Mouse (Mus musculus): ENCODE measurements around the gene Irgm1. TPM values are rescaled to one million over a fixed set of nuclear protein-coding genes. Genes with fewer than 3 reads are reported as not detected.
A peak's percentile ranks its signal among the peaks of the same experiment; 100 is the strongest.

The Irgm1 gene
- polyA plus RNA-seq, 1 experiment from 2014 or later: 4.2 TPM

DNA sequence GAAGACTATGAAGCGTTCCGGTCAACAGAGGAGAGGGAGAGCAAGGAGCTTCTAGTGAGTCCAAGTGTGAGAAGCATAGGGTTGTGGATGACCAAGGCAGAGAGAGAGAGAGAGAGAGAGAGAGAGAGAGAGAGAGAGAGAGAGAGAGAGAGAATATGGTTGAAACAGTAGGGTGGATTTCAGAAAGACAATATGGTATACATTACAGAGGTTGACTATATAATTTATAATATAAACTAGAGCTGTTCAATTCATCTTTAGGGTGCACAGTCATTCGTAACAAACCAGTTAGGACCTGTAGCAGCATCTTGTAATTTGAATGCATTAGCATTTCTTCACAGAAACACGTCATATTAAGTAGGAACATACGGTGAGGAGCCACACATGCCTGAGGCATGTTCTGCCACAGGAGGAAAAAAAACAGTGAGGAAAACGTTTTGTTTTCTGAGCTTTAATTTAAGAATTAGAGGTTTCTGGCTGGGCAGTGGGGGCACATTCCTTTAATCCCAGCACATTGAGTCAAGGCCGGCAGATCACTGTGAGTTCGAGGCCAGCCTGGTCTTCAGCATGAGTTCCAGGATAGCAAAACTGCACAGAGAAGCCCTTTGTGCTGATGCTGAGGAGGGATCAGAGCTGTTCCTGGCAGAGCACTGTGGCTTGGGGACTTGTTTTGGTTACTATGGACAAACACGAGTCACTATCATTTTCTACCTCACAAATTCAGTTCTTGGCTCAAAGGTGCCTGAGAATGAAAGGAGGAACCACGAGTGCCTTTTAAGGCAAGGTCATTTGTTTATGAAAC lies 32.4 kb downstream of the Irgm1 start:
- Histone ChIP-seq H3K36me3 (no peaks in the 10 kb centered on the region), H3K9ac (replicated peaks) (0 out of 2 replicates have a peak overlapping the region, but pooled peaks have one; percentile 75), H3K4me2 (peak overlapping the region; percentile 78), H3K4me1 (peaks cover 15% of the 10 kb centered on the region), H3K9me3 (replicated peaks) (no peaks in the 10 kb centered on the region), H3K27ac (replicated peaks) (no peak overlapping the region), H3K4me3 (replicated peaks) (peak overlapping the region; percentile 93), H3K27me3 (replicated peaks) (peaks cover 7% of the 10 kb centered on the region)
- ATAC-seq (ENCODE audit: low FRiP score): no peak
- WGBS: 71% methylated on average over 10 of the region's 10 CpGs

DNA sequence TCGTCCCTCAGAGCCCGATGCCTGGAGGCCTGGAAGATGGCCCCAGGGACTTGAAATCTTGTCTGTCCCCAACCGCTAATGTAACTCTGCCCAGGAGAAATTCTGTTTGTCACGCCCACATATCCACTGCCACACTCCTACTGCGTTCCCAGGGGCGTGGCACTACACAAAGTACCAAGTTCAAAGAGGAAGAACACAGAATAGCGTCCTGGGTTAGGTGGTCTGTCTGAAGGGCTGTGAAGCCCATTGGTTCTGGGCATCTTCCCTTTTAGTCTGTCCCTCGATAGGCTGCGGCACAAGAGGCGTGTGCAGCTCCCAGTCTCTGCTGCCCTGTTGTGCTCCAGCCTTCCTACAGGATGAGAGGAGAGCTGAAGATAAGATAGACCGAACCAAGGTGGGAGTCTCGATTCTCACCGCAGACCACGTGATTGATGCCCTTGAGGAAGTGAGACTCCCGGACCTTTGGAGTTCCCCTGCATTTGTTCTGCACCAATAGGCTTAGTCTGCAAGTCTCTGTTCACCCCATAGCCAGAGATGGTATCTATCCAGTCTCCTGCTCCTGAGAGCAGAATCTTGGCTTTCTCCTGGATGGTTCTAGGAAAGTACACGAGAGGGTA lies 33.2 kb downstream of the Irgm1 start:
- H3K9ac ChIP-seq (replicated peaks): peak overlapping the region; percentile 75
- H3K27me3 ChIP-seq (replicated peaks): peaks cover 7% of the 10 kb centered on the region
- no peaks in the 10 kb centered on the region for H3K9me3 ChIP-seq (replicated peaks)
- ATAC-seq (ENCODE audit: low FRiP score): 0 out of 2 replicates have a peak, but pooled peaks have one; percentile 7
- peak overlapping the region; percentile 78 for H3K4me2 ChIP-seq
- 3% methylated on average over 16 of the region's 16 CpGs for WGBS
- no peaks in the 10 kb centered on the region for H3K36me3 ChIP-seq
- peaks cover 15% of the 10 kb centered on the region for H3K4me1 ChIP-seq
- peak overlapping the region; percentile 76 for H3K27ac ChIP-seq (replicated peaks)
- peak overlapping the region; percentile 93 for H3K4me3 ChIP-seq (replicated peaks)

DNA sequence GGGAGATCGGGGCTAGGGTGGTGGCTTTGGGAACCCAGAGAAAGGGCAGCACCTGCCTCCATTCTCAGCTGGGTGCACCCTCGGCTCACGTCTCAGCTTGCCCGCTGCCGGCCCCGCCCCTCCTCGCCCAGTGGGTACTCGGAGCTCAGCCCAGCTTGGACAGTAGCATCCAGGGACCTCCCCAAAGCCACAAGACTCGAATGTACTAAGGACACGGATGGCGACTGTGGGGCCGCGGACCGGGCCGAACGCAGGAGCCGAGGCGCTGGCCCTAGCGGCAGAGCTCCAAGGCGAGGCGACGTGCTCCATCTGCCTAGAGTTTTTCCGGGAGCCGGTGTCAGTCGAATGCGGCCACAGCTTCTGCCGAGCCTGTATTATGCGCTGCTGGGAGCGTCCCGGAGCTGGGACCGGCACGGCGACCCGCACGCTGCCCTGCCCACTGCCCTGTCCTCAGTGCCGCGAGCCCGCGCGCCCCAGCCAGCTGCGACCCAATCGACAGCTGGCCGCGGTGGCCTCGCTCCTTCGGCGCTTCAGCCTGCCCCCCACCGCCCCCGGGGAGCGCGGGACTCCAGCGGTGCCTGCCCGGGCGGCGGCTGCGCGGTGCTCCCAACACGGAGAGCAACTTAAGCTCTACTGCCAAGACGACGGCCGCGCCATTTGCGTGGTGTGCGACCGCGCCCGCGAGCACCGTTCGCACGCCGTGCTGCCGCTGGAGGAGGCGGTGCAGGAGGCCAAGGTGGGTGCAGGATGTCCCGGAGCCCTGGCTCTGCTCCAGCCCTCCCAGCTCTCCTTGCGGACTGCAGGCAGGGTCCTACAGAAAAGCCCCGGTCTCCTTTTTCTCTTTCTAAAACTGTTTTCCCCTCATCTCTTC lies 33.9 kb downstream of the Irgm1 start:
- Histone ChIP-seq H3K9ac (replicated peaks) (peak overlapping the region; percentile 75), H3K9me3 (replicated peaks) (no peaks in the 10 kb centered on the region), H3K36me3 (no peaks in the 10 kb centered on the region), H3K27ac (replicated peaks) (peak overlapping the region; percentile 76), H3K27me3 (replicated peaks) (peaks cover 7% of the 10 kb centered on the region), H3K4me2 (peak overlapping the region; percentile 78), H3K4me1 (peaks cover 15% of the 10 kb centered on the region), H3K4me3 (replicated peaks) (peak overlapping the region; percentile 93)
- peak; percentile 22; the same call in 1 of the 2 replicates for ATAC-seq (ENCODE audit: low FRiP score)
- under 1% methylated on average over 77 of the region's 77 CpGs for WGBS

DNA sequence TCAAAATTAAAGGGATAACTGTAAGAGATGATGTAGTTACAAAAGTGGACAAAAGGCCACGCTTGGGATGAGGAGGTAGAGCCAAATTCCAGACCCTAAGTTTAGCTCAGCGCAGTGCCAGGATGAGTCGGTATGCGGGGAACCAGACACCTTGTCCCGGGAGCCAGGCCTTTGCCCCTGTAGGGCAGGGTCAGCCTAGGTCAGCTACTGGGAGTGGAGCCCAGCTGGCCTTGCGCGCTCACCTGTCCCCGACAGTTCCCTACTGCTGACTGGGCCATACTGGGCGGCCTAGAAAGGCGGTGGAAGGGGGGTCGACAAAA lies 34.5 kb downstream of the Irgm1 start:
- H3K27me3 ChIP-seq (replicated peaks): peaks cover 7% of the 10 kb centered on the region
- peak overlapping the region; percentile 76; the same call in 1 of the 2 replicates for H3K27ac ChIP-seq (replicated peaks)
- no peaks in the 10 kb centered on the region for H3K36me3 ChIP-seq
- H3K4me2 ChIP-seq: peak overlapping the region; percentile 78
- ATAC-seq (ENCODE audit: low FRiP score): no peak
- peaks cover 15% of the 10 kb centered on the region for H3K4me1 ChIP-seq
- WGBS: 9% methylated on average over 11 of the region's 11 CpGs
- H3K9ac ChIP-seq (replicated peaks): peak overlapping the region; percentile 75
- peak overlapping the region; percentile 93 for H3K4me3 ChIP-seq (replicated peaks)
- H3K9me3 ChIP-seq (replicated peaks): no peaks in the 10 kb centered on the region

DNA sequence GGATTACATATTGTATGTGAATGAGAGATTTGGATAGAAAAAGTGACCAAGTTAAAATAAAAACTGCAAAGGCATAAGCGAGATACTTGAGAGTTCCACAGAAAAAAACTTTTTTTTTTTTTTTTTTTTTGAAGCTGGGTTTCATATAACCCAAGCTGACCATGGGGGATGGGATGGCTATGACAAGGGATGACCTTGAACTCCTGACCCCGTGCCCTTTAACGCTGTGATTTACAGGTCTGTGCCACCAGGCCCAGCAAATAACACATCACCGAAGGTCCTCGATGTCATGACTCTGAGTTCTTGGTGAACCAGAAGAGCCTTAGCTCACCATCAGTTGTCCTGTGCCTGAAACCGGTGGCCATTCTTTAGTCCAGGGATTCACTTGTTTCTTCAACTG lies 35.6 kb downstream of the Irgm1 start:
- ATAC-seq (ENCODE audit: low FRiP score): no peak
- Histone ChIP-seq H3K4me2 (no peak overlapping the region), H3K9ac (replicated peaks) (no peak overlapping the region), H3K4me3 (replicated peaks) (no peak overlapping the region), H3K4me1 (peaks cover 15% of the 10 kb centered on the region), H3K9me3 (replicated peaks) (no peaks in the 10 kb centered on the region), H3K27ac (replicated peaks) (no peak overlapping the region), H3K36me3 (no peaks in the 10 kb centered on the region), H3K27me3 (replicated peaks) (peaks cover 7% of the 10 kb centered on the region)
- 72% methylated on average over 6 of the region's 6 CpGs for WGBS

DNA sequence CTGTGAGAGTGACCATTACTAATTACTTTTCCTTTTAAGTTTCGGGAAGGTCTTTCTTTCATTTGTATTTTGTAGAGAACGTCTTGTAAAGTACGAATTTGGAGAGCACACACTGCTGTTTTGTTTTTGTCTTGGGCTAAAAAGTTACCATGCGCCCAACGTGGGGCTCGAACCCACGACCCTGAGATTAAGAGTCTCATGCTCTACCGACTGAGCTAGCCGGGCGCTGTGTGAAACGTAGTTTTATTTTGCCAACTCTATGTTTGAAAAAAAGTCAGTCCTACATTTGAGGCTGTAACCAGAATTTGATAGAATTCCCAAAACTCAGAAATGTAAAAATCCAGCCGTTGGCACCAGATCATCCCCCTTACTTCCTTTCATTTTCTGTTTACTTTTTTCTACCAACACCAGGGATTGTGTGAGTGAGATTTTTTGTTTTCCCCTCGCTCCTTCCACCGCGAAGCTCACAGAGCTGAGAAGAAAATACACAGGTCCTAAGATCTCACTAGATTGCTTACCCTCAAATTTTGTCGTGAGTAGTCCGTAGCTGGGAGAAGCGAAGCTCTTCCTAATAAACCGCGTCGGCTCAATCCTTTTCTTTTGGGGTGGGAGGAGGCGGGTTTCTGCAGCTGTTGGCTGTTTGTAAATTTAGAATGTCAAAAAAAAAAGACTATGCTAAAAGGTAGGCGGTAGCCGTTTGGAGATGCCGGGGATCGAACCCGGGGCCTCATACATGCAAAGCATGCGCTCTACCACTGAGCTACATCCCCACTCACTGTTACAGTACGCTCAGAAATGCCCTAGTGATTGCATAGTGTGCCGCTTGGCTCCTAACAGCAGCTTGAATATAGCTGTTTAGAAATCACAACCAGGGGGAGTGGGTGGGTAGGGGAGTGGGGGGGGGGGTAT lies 37.5 kb downstream of the Irgm1 start:
- Histone ChIP-seq H3K4me1 (peaks cover 15% of the 10 kb centered on the region), H3K36me3 (no peaks in the 10 kb centered on the region), H3K27me3 (replicated peaks) (no peaks in the 10 kb centered on the region; the same call in 1 of the 2 replicates), H3K4me2 (peak overlapping the region; percentile 54), H3K9ac (replicated peaks) (peak overlapping the region; percentile 57), H3K4me3 (replicated peaks) (peak overlapping the region; percentile 48), H3K27ac (replicated peaks) (peak overlapping the region; percentile 78), H3K9me3 (replicated peaks) (no peaks in the 10 kb centered on the region)
- under 1% methylated on average over 30 of the region's 30 CpGs for WGBS
- ATAC-seq (ENCODE audit: low FRiP score): peak; percentile 91

DNA sequence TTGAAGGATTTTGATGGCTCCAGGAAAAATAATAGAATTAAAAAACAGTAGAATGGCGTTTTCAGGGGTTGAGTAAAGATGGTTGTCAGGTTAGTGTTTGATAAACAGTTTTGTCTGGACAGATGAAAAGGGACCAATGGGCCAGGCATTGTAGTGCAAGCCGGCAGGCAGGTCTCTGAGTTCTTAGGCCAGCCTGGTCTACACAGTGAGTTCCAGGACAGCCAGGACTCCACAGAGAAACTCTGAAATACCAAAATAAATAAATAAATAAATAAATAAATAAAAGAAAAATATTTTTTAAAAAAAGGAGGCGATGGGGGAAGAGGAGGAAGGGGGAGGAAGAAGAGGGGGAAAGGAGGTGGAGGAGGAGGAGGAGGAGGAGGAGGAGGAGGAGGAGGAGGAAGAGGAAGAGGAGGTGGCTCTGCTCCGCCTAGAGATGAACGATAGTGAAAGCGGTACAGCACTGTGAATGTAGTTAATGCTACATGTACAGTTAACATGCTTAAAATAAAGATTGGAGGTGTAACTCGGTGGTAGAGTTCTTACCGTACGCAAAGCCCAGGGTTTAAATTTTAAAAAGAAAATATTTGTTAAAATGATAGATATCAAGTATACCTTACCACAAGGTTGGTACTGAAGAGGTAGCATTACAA lies 38.3 kb downstream of the Irgm1 start:
- 48% methylated on average over 9 of the region's 9 CpGs for WGBS
- H3K4me3 ChIP-seq (replicated peaks): peak overlapping the region; percentile 48

DNA sequence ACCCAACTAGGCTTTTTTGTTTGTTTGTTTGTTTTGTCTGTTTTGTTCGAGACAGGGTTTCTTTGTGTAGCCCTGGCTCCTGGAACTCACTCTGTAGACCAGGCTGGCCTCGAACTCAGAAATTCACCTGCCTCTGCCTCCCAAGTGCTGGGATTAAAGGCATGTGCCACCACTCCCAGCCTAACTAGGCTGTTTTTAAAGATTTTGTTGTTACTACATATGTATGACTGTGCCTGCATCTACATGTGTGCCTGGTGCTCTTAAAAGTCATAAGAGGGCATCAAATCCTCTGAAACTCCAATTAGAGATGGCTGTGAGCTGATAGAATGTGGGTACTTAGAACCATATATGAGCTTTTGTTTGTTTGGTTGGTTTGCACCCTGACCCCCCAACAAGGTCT lies 40.2 kb downstream of the Irgm1 start:
- Histone ChIP-seq H3K9me3 (replicated peaks) (no peaks in the 10 kb centered on the region), H3K9ac (replicated peaks) (no peak overlapping the region), H3K36me3 (no peaks in the 10 kb centered on the region), H3K27me3 (replicated peaks) (peaks cover 2% of the 10 kb centered on the region), H3K4me2 (no peak overlapping the region), H3K4me1 (peaks cover 8% of the 10 kb centered on the region), H3K27ac (replicated peaks) (no peak overlapping the region), H3K4me3 (replicated peaks) (no peak overlapping the region)
- ATAC-seq (ENCODE audit: low FRiP score): no peak
- 81% methylated on average over 2 of the region's 2 CpGs for WGBS

More for the DNA sequence above, 38.3 kb downstream of the Irgm1 start:
- H3K9me3 ChIP-seq (replicated peaks): no peaks in the 10 kb centered on the region
- H3K36me3 ChIP-seq: no peaks in the 10 kb centered on the region
- H3K27ac ChIP-seq (replicated peaks): no peak overlapping the region
- no peak for ATAC-seq (ENCODE audit: low FRiP score)
- no peak overlapping the region for H3K9ac ChIP-seq (replicated peaks)
- H3K27me3 ChIP-seq (replicated peaks): no peaks in the 10 kb centered on the region; the same call in 1 of the 2 replicates
- peaks cover 9% of the 10 kb centered on the region for H3K4me1 ChIP-seq
- peak overlapping the region; percentile 54 for H3K4me2 ChIP-seq

DNA sequence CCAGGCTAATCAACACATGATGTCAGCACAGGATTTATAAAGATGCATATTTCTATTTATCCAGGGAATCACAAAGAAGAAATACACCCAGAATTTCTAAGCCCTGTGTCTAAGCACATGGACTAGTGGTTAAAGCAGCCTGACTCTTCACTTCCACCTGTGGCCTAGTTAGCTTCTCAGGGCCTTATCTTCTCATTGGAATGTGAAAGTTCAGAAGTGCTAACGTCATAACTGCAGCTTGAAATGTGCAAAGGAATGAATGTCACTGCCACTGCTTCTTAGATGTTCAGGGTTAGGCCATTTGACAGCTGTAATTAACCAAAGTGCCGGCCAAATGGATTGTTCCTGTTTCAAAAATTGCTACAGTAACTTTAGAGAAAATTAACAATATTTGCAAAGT lies 41.2 kb downstream of the Irgm1 start:
- no peaks in the 10 kb centered on the region for H3K9me3 ChIP-seq (replicated peaks)
- no peak overlapping the region for H3K27ac ChIP-seq (replicated peaks)
- peaks cover 2% of the 10 kb centered on the region for H3K27me3 ChIP-seq (replicated peaks)
- WGBS: 80% methylated on average over 2 of the region's 2 CpGs
- peaks cover 8% of the 10 kb centered on the region for H3K4me1 ChIP-seq
- ATAC-seq (ENCODE audit: low FRiP score): no peak
- H3K36me3 ChIP-seq: no peaks in the 10 kb centered on the region
- H3K4me2 ChIP-seq: no peak overlapping the region
- no peak overlapping the region for H3K9ac ChIP-seq (replicated peaks)
- no peak overlapping the region for H3K4me3 ChIP-seq (replicated peaks)

DNA sequence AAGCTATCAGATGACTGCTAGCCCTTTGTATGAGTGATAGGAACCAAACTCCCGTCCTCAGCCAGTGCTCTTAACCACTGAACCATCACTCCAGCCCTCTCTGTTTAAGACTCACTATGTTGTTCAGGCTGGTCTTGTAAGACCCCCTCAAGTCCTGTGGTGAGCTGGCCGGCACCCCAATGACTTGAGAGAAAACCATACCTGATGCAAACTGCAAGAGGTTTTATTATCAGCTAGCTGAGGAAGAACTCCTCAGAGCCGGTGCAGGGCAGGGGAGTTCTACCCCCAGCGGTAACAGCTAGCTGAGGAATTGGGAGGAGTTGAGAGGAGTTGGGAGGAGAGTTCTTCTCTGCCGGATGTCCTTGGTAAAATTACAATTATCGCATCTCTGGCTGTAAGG lies 43.6 kb downstream of the Irgm1 start:
- peaks cover 26% of the 10 kb centered on the region for H3K4me1 ChIP-seq
- H3K36me3 ChIP-seq: no peaks in the 10 kb centered on the region
- H3K9me3 ChIP-seq (replicated peaks): no peaks in the 10 kb centered on the region
- no peak overlapping the region for H3K9ac ChIP-seq (replicated peaks)
- no peak for ATAC-seq (ENCODE audit: low FRiP score)
- WGBS: 76% methylated on average over 6 of the region's 6 CpGs
- no peak overlapping the region for H3K4me2 ChIP-seq
- H3K4me3 ChIP-seq (replicated peaks): no peak overlapping the region
- no peak overlapping the region for H3K27ac ChIP-seq (replicated peaks)
- peaks cover 15% of the 10 kb centered on the region for H3K27me3 ChIP-seq (replicated peaks)

All from neural tube, embryonic 15.5 days (tissue).